Mouse (Mus musculus) adrenal gland, postnatal 10 days (tissue): ENCODE data around the gene Egfem1. TPM values are rescaled to one million over a fixed set of nuclear protein-coding genes. Genes with fewer than 3 reads are reported as not detected.

Source experiments
- DNase-seq: peaks from one replicate; pipeline ENCODE4 v3.0.0; 2021; ENCODE audit warnings: mixed read lengths
- total RNA-seq, 2 experiments: library from RNA; stranded (reverse); gene quantifications; 2 replicates each; pipeline ENCODE4 v1.2.3; 2021

Egfem1 gene
- total RNA-seq, 2 experiments from 2014 or later: 0.58 to 0.60 TPM

DNA sequence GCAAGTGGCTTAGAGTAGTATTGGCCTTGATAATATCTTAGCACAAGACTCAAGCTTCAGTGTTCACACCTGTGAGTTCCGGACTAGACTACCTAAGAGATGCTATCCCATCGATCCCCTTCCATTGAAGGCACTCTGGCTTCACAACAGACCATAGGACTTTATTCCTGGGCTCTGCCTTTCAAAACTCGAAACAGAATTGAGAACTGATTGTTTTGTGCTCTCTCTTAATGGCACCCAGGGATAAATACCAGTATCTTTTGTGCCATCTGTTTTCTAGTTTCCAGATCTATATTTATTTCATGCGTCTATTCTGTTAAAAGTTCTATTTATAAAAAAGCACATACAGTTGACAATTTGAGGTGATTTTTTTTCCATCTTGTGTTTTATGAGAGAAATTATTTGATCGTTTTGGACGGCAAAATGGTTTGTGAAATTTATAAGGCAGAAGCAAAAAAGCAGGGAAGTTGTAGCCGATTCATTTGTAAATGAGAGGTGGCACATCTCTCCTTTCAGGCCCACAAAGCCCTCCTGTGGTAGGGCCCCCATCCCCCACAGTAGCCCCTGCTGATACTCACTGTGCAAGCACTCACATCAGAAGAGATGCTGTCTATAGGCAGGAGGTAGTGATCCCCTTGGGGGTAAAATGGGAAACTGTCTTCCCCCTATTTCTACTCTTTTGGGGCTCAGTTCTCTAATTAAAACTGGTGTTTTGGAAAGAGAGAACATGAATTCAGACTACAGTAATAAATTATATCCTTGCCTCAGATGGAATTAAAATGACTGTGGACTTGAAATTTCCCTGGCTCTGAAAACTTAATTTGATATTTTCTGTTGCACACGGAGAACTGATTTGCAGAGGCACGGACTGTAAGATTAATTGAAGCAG is 53.6 kb downstream of the Egfem1 start:
- DNase-seq: no peak

GRCm38 (mm10) chr3:29136065-29136955 is 54.5 kb downstream of the Egfem1 start:
- DNase-seq: no peak

DNA sequence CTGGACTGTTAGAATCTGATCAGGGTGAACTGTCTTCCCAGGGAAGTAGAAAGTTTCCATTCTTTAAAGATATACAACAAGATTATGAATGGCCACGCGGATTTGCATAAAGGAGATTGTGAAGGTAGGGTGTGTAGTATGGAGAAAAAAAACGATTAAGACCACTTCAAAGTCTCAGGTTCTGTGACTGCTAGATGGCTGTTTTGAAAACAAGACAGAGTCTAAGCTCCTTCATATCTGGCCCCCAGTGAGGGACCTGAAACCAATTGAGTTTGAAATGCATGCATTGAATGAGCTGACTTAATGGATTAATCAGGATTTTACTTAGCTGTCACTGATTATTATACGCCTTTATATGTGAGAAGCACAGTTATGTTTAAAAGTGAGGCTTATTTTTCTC is 86.6 kb downstream of the Egfem1 start:
- DNase-seq: no peak

DNA sequence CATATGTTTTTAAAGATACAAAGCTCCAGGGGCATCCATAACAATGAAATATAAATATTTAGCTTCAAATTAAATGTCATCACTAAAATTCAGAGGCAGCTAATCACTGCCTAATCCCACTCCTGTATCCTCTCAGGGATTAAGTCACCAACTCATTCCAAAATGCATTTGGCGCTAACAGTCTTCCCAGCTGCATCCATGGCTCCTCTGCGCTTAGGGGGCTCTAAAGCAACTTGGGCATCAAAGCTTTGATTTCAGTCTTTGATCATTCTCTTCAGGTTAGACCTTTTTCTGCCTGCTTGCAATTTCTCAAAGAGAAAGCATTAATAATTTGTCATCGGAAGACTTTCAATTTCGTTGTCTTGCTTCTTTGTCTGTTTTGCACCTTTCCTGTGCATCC is 87.2 kb downstream of the Egfem1 start:
- DNase-seq: no peak

DNA sequence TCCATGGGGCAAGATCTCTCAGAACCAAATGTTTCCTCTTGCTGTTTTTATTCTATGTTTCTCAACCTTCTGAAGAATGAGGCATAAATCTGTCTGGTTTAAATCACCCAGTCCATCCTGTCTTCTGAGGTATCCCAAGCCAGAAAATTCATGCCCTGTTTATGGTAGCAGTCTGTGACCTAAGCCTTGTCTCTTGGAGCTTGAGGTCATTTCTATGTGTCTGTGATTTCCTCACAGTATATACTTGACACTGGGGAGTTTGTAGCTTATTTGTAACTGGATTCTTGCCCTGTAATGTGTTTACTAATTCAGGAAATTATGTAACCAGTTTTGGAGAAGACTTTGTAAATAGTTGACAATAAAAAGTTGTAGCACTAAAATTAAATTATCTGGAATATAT is 95.2 kb downstream of the Egfem1 start:
- no peak for DNase-seq

DNA sequence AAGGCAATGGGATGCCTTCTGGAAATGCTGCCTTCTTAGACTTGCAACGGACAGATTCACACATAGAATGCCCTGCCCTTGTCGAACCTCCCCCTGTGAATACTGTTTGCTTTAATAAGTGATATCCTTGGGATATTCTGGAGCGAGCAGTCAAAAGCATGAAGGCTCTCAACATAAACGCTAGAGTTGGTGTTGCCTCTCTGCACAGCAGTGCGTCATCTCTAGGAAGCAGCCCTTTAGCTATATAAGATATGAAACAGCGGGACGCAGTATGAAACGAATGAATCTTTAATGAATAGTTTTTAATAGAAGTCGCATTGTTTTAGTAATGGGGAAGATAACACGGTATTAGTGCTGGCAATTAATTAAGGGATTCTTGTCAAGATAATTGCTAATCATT is 101.2 kb downstream of the Egfem1 start:
- DNase-seq: no peak

GRCm38 (mm10) chr3:29183615-29184198 is 101.9 kb downstream of the Egfem1 start:
- no peak for DNase-seq

DNA sequence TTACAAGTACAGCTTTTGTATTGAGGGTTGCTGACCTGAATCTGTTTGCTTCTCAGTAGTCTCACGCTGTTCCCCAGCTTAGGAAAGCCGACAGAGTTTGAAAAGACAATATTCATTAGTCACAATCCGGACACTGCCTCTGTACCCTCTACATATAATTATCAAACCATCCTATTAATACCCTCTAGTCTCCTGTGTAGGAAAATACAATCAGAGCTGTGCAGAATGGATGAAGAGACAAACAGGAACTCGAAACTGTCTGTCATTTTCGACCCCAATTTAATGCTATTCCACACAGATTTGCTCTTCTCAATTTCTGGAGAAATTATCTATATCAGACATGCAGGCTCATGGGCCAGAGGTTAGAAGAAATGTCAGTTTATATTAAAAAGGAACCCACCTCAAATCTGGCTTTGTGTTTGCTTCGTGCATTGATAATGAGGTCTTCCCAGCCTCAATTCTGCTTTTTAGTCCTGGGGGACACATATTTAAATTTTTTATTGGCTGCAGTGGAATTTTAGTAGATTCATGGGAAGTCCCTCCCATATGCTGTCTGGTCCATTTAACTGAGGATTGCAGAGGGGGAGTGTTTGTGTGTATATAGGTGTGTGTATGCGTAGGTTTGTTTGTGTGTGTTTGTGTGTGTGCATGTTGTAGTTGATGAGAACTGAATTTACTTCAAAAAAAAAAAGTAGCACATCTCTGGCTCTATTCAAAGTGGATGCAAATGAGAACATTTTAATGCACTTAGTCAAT is 102.8 kb downstream of the Egfem1 start:
- DNase-seq: no peak

DNA sequence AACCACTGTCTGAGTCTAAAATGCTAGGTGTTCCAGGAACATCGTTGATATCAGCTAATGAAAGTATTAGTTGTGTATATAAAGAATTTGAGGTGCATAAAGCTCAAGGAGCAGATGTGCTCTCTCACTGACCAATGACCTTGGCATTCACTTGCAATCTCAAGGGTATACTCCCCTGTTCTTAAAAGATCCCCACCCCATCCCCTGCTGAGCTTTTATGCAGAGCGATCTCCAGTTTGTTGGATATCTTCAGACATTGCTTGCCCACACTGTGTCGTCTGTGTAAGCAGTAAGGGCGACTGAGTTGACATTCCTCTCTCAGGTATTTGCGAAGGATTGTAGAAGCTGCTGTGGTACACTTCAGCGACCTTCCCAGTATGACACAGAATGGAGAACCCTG is 108.4 kb downstream of the Egfem1 start:
- no peak for DNase-seq

DNA sequence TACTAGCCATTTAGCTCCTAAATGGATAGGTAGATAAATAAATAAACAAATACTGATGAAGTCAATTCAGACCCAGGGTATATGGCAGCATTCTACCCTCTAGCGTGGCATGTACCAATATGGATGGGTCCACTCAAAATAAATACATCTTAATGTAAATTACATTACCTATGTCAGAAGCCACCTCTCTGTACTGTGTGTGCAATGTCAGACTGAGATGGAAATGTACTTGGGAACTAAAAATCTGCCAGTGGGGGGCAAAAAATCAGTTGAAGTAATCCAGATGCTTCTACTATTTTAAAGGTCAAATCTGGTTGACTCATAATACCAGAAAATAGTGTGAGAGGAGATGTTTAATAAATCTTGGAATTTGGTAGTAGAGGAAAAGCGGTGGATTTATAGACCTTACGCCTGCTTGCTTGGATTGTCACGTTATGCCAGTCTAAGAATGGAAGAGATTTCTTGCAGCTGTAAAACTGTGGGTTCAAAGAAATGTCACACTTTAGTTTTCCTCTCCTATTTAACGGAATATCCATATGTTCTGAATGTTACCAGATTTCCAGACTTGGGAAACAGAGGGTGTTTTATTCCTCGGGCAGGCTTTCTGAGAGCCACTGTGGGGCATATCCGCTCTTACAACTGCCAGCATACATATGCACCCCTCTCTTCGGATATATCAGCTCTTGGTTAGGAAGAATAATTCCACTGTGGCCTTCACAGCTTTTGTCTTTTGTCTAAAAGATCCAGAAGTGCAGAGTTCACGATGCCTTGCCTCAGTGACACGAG is 116.1 kb downstream of the Egfem1 start:
- DNase-seq: no peak

- DNase-seq: peak; percentile 7
These were observed 118.8 kb downstream of the Egfem1 start for GRCm38 (mm10) chr3:29200601-29201000.

DNA sequence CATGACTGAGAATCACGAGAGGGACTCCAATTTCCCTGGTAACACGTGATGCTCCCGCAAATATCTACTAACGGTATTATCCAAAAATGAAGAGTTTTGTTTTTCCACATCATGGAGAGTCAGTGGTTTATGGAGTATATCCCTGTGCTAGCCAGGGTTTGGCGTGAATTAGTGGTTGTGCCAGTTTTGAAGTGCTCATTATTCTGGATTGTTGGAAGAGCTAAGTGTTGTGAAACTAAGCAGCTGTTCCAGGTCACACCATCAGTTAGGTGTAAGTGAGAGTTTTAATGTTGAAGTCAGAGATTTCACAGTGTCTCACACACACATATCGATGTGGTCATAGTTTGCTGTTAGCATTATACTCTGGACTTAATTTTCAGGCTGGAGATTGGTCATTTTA is 120.7 kb downstream of the Egfem1 start:
- no peak for DNase-seq

DNA sequence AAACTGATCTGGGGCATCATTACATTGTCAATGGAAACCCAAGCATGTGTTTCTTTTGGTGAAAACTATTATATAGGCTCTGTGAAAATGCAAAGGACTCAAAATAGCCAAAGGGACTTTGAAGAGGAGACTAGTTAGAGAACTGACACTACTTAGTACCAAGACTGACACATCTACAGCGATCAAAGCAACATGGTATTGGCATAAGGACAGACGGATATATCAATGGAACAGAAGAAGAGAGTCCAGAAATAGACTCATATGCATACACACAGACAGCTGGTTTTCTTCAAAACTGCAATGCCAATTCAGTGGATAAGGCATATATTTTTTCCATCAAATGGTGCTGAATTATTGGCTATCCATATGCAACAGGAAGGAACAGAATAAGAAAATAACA is 140.6 kb downstream of the Egfem1 start:
- no peak for DNase-seq

DNA sequence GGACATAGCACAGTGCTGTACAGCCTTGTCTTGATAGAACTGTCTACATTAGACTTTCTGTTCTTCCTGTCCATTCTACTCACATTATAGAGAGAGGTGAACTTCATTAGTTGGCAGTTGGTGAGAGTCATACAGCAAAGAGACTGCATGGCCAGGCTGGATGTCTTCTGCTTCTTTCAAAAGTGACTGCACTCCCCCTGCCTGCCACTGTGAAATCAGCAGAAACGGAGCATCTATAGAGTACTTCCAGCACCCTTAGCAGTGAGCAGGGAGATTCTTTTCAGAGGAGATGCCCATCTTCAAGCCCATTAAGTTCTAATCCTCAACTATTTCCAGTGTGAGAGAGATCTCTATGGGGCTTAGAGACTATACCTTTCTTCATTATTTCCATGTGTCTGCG is 147.9 kb downstream of the Egfem1 start:
- no peak for DNase-seq

- no peak for DNase-seq
These were observed 153.7 kb downstream of the Egfem1 start for GRCm38 (mm10) chr3:29235477-29235876.

DNA sequence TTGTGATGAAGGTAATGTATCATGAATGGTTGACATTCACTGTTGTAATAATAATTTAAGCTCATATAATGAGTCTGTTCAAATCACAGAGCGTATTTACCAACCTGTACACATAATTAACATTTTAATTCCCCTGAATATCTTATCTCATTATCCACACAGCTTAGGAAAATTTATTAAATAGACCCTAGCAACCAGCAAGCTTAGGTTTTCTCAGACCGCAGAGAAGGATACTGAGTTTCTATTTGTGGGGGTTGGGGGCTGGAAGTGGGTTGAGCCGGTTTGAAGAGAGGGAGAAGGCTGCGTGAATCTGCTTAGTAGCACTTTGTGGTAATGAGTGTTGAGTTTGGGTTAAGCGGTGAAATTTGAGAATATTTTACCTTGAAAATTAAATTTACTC is 154.7 kb downstream of the Egfem1 start:
- no peak for DNase-seq

DNA sequence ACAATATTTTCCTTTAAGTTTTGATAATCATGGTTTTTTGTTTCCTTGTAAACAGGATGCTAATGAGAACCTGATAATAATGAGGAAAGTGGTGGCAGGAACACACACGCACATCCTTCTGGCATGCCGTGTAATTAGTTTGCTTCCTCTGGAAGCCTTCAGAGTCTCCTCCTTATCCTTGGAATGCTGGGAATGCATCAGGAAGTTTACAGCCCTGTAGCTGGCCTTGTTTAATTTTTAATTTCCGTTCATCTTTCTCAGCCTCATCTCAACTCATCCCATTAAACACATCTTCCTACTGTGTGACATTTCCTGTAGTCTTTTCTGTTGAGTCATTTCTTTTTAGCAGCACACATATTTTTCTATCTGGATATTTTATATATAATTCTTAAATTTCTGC is 161.8 kb downstream of the Egfem1 start:
- no peak for DNase-seq

DNA sequence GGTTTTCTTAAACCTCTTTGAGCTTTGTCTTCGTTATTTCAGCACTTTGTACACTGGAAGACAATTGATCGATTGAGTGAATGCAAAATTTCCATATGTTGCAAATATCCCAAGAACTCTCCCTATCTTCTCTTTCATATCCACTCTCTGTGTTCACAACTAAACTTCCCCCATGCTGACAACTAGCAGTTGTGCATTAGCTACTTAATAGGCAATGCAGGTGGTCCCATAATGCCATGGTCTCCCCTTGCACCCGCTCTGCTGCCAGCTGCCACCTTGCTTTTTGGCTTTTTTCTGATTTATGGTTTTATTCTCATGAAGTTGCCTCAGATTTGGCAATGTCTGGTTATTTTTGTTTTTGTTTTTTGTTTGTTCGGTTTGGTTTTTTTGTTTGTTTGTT is 209.8 kb downstream of the Egfem1 start:
- no peak for DNase-seq

DNA sequence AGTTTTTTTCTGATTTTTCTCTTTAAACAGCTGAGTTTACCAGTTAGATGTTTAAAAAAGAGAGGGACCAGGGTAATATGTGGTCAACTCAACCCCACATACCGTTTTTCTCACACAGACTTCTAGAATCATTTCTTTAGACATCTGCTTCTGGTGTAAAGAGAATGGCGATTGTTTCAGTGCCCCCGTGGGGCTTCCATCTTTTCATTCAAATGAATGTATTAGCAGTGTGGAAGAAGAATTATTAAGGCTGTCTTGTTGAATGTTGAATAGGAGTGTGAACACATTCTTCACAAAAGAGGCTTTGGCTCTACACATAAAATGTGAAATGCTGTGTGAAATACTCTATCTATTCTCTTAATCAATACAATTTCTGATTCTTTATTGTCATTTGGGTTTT is 210.4 kb downstream of the Egfem1 start:
- DNase-seq: no peak

DNA sequence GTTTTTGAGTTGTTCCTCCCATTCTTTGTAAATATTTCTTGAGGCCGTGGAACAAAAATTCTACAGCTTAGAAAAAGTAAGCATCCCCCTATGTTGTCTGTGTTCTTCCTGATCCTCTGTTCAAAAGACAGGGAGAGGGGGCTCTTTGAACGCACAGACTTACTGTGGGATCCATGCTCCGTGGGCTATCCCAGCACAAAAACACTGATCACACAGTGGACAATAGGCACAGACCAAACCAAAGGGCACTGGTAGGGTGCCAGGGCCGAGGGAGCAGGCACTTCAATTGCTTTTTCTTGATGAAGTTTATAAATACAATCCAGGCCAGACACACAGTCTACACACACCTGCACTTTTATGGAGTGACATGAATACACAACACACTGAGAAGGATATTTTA is 211.4 kb downstream of the Egfem1 start:
- DNase-seq: no peak

DNA sequence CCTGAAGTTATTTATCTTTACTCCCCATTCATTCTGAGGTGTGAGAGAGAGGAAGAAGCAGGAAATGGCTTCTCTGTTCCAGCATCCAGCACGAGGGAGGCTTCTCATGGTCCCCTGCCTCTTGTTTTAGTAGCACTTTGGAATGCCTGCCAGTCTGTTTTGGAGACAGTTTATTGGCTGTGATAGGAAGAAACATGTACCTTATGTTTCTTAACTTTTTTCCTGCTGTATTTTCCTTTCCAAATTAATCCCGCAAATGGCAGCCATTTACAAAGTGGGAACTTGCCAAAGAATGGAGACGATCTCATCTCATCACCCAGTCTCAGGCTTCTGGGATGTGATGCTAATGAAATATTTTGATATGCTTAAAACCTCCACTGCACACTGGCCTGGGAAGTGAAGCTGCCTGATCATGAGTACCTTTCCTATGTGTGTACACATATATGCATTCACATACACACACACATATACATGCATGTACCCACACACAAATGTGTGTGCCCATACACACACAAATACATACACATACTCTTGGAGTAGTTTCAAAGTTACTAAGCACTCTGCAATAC is 260.5 kb downstream of the Egfem1 start:
- DNase-seq: no peak
